Mouse (Mus musculus) spleen, postnatal 14 days (tissue): ENCODE results near the gene Nr6a1.

ENCODE experiments used
- DNase-seq, 2 experiments: peaks; one replicate each; pipeline ENCODE4 v3.0.0; 2021 to 2022; ENCODE audit warnings: low spot score in 2 of 2

The Nr6a1 gene

GRCm38 (mm10) chr2:38782731-38783130, 144.8 kb downstream of the Nr6a1 start:
- no peak for DNase-seq

- DNase-seq: no peak
Observed at GRCm38 (mm10) chr2:38781945-38782720, 145.4 kb downstream of the Nr6a1 start.

GRCm38 (mm10) chr2:38779939-38780338, 147.5 kb downstream of the Nr6a1 start:
- no peak for DNase-seq

GRCm38 (mm10) chr2:38777326-38777725, 150.2 kb downstream of the Nr6a1 start:
- no peak for DNase-seq

GRCm38 (mm10) chr2:38774936-38775335, 152.6 kb downstream of the Nr6a1 start:
- no peak for DNase-seq

- no peak for DNase-seq
Observed at GRCm38 (mm10) chr2:38771478-38771797, 156.1 kb downstream of the Nr6a1 start.

- no peak for DNase-seq
Observed at GRCm38 (mm10) chr2:38770772-38771477, 156.6 kb downstream of the Nr6a1 start.

GRCm38 (mm10) chr2:38767177-38767931, 160.1 kb downstream of the Nr6a1 start:
- DNase-seq: no peak

- no peak for DNase-seq
Observed at GRCm38 (mm10) chr2:38739847-38740246, 187.6 kb downstream of the Nr6a1 start.

GRCm38 (mm10) chr2:38739410-38739809, 188.1 kb downstream of the Nr6a1 start:
- peak in 1 of 2 experiments; percentile 38 for DNase-seq

- DNase-seq: no peak
Observed at GRCm38 (mm10) chr2:38738601-38739301, 188.7 kb downstream of the Nr6a1 start.

- no peak for DNase-seq
Observed at GRCm38 (mm10) chr2:38735740-38736139, 191.7 kb downstream of the Nr6a1 start.

GRCm38 (mm10) chr2:38734721-38735120, 192.8 kb downstream of the Nr6a1 start:
- DNase-seq: no peak

- no peak for DNase-seq
Observed at GRCm38 (mm10) chr2:38730331-38730827, 197.1 kb downstream of the Nr6a1 start.

- no peak for DNase-seq
Observed at GRCm38 (mm10) chr2:38725427-38725826, 202.1 kb downstream of the Nr6a1 start.

GRCm38 (mm10) chr2:38723378-38723777, 204.1 kb downstream of the Nr6a1 start:
- DNase-seq: no peak

GRCm38 (mm10) chr2:38722076-38722475, 205.4 kb downstream of the Nr6a1 start:
- DNase-seq: peak in 1 of 2 experiments; percentile 0

GRCm38 (mm10) chr2:38720661-38721060, 206.8 kb downstream of the Nr6a1 start:
- peak in 1 of 2 experiments; percentile 3 for DNase-seq

GRCm38 (mm10) chr2:38719354-38719753, 208.1 kb downstream of the Nr6a1 start:
- DNase-seq: no peak

GRCm38 (mm10) chr2:38718676-38719075, 208.8 kb downstream of the Nr6a1 start:
- no peak for DNase-seq

- no peak for DNase-seq
Observed at GRCm38 (mm10) chr2:38717436-38717835, 210.1 kb downstream of the Nr6a1 start.

GRCm38 (mm10) chr2:38714324-38714723, 213.2 kb downstream of the Nr6a1 start, which contains the start of gene Nr5a1:
TSS of gene Nr5a1 (minus strand) at chr2:38714542.
- DNase-seq: no peak
